Mouse (Mus musculus) midbrain, embryonic 12.5 days (tissue): Measurements from ENCODE around the gene Sumo2. TPM values are rescaled to one million over a fixed set of nuclear protein-coding genes. Genes with fewer than 3 reads are reported as not detected.
"Not testable (repeated sequence)": the region's sequence is repeated elsewhere in the genome, so short reads cannot be mapped to it uniquely, and the experiment has no call there.

Source experiments
- ATAC-seq: fragments of 200-750 bp; cut with Nextera tagmentation; 2 replicates; pipeline ENCODE4 v1.8.0; 2017; ENCODE audit warnings: low read depth, moderate TSS enrichment, moderate library complexity; ENCODE audit not compliant: low FRiP score
- H3K27ac ChIP-seq: fragments of 300-500 bp; sonication (generic); replicated peaks from 2 replicates; pipeline ENCODE4 v1.5.1; 2016; ENCODE audit warnings: mild to moderate bottlenecking
- H3K27me3 ChIP-seq: fragments of 300-500 bp; sonication (generic); 2 replicates; pipeline ENCODE4 v1.6.1; 2016; ENCODE audit warnings: mild to moderate bottlenecking
- H3K36me3 ChIP-seq: fragments of 300-500 bp; sonication (generic); 2 replicates; pipeline ENCODE4 v1.6.1; 2016
- H3K4me1 ChIP-seq: fragments of 300-500 bp; sonication (generic); 2 replicates; pipeline ENCODE4 v1.6.1; 2016
- H3K4me2 ChIP-seq: fragments of 300-500 bp; sonication (generic); replicated peaks from 2 replicates; pipeline ENCODE4 v1.6.1; 2016; ENCODE audit warnings: mild to moderate bottlenecking, moderate library complexity
- H3K4me3 ChIP-seq: fragments of 300-500 bp; sonication (generic); 2 replicates; pipeline ENCODE4 v1.5.1; 2016; ENCODE audit warnings: mild to moderate bottlenecking
- H3K9ac ChIP-seq: fragments of 300-500 bp; sonication (generic); replicated peaks from 2 replicates; pipeline ENCODE4 v1.6.1; 2016; ENCODE audit warnings: mild to moderate bottlenecking, moderate library complexity
- H3K9me3 ChIP-seq: fragments of 300-500 bp; sonication (generic); 2 replicates; pipeline ENCODE4 v1.6.1; 2016; ENCODE audit warnings: mild to moderate bottlenecking
- WGBS: fragments of 180-500 bp; shearing (Covaris S2); methylation state at CpG from one replicate; pipeline ENCODE4 v1.1.7; 2016; 5-methylcytosine and 5-hydroxymethylcytosine counted together
- polyA plus RNA-seq: library from polyadenylated mRNA; unstranded; fragments of >200 nt; fragmentation: Nextera tagmentation; extraction: Ambion mirVana; gene quantifications from 2 replicates; pipeline ENCODE4 v1.2.1, GENCODE M21; 2016

The Sumo2 gene
- polyA plus RNA-seq, 1 experiment from 2014 or later = 1,429 TPM

DNA sequence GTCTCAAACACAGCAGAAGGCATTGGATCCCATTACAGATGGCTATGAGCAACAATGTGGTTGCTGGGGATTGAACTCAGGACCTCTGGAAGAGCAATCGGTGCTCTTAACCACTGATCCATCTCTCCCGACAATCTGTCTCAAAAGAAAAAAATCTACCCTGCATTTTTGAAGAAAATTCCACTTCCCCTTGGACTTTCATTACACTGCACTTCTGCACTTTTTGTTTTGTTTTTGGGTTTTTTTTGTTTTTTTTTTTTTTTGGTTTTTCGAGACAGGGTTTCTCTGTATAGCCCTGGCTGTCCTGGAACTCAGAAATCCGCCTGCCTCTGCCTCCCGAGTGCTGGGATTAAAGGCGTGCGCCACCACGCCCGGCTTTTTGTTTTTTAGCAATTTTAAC is 39.5 kb downstream of the Sumo2 start:
- H3K27ac ChIP-seq, H3K4me3 ChIP-seq, ATAC-seq, H3K4me2 ChIP-seq, H3K9ac ChIP-seq, H3K9me3 ChIP-seq: not testable (repeated sequence)
- H3K36me3 ChIP-seq = peaks cover 47% of the 10 kb centered on the region
- WGBS = 92% methylated on average over 9 of the region's 9 CpGs
- peaks cover 13% of the 10 kb centered on the region for H3K27me3 ChIP-seq
- H3K4me1 ChIP-seq = peaks cover 11% of the 10 kb centered on the region

DNA sequence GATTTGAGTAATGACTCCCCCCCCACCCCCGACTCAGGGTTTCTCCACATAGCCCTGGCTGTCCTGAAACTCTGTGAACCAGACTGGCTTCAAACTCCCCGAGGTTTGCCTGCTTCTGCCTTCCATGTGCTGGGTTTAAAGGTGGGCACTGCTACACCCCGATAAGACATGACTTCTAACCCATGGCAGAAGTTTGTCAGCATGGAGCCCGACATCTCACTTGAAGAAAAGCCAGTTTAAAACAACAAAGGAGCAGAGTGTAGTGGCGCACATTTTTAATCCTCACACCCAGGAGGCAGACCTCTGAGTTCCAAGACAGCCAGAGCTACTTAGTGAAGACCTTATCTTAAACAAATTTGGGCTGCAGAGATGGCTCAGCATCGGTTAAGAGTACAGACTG is 43.7 kb downstream of the Sumo2 start:
- Histone ChIP-seq H3K9ac (peak overlapping the region; percentile 70), H3K9me3 (no peaks in the 10 kb centered on the region), H3K4me3 (peak overlapping the region; percentile 71), H3K4me2 (peak overlapping the region; percentile 78), H3K4me1 (peaks cover 21% of the 10 kb centered on the region), H3K36me3 (peaks cover 20% of the 10 kb centered on the region), H3K27ac (no peak overlapping the region), H3K27me3 (peaks cover 13% of the 10 kb centered on the region)
- WGBS = 39% methylated on average over 6 of the region's 6 CpGs
- no peak for ATAC-seq

DNA sequence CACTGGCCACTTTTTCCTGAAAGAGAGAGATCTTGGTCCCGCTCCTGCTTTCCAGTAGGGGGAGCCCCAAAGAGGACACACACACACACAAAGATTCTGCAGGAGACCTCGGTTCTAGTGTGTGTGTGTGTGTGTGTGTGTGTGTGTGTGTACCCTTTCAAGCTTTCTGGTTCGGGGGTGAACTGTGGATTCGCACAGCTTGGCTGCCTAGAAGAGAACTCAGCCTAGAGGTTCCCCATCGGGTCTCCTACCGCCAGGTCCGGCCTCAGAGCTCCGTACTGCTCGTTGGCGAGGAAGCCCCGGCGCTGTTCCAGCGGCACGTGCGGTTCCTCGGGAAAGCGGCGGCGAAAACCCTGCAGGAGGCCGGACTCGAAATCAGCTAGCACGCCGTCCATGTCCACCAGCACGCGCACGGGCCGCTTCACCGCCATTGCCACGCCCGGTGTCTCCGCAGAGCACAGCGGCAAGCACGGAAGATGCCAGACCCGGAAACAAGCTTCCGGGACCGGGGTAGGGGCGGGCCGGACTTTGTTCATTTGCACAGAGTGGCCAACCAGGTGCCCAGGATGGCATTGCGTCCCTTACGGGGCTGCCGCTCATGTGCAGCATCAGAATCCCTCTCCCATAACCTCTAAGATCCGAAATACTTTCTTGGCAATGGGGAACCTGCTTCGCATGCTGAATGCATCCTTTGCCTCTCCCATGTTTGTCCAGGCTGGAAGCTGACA is 44.6 kb downstream of the Sumo2 start, which contains the start of gene Nt5c:
Gene Nt5c, minus strand, starts transcription at position 507 of the 728 bp plus-strand sequence.
- WGBS = under 1% methylated on average over 43 of the region's 43 CpGs
- Histone ChIP-seq H3K36me3 (0 out of 2 replicates have a peak, but pooled peaks cover 13% of the 10 kb centered on the region), H3K9me3 (no peaks in the 10 kb centered on the region), H3K4me1 (peaks cover 21% of the 10 kb centered on the region), H3K4me3 (peak within 1 kb of the TSS; percentile 71), H3K27ac (peak within 1 kb of the TSS; percentile 80), H3K27me3 (peaks cover 13% of the 10 kb centered on the region), H3K9ac (peak within 1 kb of the TSS; percentile 70), H3K4me2 (peak within 1 kb of the TSS; percentile 78)
- ATAC-seq = peak; percentile 84

DNA sequence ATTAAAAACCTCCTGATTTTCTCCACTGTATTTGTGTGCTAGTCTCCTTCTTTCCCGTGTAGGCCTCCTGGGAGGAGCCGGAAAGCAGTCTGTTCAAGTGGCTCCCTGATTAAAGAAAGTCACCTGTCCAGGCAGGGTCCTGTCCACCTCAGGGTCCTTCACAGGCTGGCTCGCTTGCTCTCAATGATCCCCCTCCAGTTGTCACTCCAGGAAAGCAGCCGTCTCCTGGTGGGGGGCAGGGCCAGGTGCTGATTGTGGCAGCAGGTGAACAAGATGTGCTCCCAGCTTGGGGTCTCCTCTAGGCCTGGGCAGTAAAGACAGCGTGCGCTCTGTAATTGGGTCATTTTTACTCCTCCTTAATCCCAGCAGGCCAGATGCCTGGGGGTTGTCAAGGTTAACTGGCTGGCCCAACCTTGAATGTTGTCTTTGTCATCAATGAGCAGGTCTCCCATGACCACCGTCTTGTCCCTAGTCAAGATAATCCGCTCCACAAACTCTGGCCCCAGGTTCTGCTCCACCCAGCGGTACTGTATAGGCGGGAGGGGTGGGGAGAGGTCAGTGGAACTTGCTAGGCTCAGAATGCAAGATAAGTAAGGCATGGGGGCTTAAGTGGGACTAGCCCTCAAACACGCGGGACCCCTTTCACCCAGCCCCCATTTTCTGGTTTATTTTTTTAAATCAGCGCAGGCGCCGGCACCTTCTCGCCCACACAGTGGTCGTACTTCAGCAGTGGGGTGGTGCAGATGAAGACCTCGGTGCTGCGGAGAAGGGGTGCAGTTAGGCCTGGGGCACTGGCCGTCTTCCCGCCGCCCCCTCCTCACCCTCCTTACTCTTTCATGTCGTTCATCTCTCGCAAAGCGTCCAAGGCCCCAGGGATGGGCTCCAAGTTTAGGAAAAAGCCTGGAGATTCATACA is 45.4 kb downstream of the Sumo2 start:
- Histone ChIP-seq H3K9me3 (no peaks in the 10 kb centered on the region), H3K4me1 (peaks cover 21% of the 10 kb centered on the region), H3K4me3 (peak overlapping the region; percentile 71), H3K9ac (peak overlapping the region; percentile 70), H3K36me3 (0 out of 2 replicates have a peak, but pooled peaks cover 13% of the 10 kb centered on the region), H3K27me3 (peaks cover 13% of the 10 kb centered on the region), H3K27ac (peak overlapping the region; percentile 80), H3K4me2 (peak overlapping the region; percentile 78)
- ATAC-seq = peak; percentile 65
- 23% methylated on average over 25 of the region's 25 CpGs for WGBS

DNA sequence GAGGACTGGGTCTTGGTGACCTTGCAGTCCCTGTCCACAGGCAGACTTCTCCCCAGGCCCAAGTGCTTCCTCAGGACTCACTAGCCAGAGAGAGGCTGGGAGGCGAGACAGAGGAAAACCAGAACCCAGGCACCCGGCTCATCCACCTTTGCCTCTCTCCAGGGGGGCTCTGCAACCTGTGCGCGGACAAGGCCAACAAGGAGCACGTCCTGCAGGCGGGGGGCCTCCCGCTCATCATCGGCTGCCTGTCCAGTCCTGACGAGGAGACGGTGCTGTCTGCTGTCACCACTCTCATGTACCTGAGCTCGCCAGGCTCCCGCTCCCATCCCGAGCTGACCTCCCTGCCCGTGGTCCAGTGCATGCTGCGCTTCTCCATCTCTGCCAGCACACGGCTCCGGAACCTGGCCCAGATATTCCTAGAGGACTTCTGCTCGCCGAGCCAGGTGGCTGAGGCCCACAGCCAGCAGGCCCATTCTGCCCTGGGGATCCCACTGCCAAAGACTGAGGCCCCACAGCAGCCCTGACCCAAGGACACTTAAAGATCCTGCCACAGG is 47.4 kb downstream of the Sumo2 start:
- H3K27me3 ChIP-seq = peaks cover 8% of the 10 kb centered on the region
- no peak overlapping the region for H3K4me3 ChIP-seq
- no peaks in the 10 kb centered on the region for H3K9me3 ChIP-seq
- H3K36me3 ChIP-seq = 0 out of 2 replicates have a peak, but pooled peaks cover 13% of the 10 kb centered on the region
- no peak overlapping the region for H3K9ac ChIP-seq
- no peak overlapping the region for H3K27ac ChIP-seq
- no peak overlapping the region for H3K4me2 ChIP-seq
- H3K4me1 ChIP-seq = peaks cover 33% of the 10 kb centered on the region
- WGBS = 80% methylated on average over 19 of the region's 19 CpGs
- ATAC-seq = no peak

DNA sequence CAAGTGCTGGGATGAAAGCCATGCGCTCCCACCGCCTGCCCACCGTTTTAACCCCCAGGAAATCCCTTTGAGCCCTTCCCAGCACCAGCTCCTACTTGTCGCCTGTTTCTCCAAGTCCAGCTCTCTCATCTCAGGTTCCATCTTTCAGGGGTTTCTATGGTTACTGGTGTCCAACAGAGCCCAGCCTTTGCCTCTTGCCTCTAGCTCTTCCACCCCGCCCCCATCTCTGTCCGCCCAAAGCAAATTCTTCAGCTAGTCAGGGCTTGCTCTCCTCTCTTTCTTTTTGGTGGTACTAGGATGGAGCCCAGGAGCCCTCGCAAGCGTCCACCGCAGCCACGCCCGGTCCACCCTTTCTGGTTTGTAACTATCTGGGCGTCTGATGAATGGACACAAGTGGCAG is 50.9 kb downstream of the Sumo2 start:
- H3K9me3 ChIP-seq = no peaks in the 10 kb centered on the region
- 0 out of 2 replicates have a peak overlapping the region, but pooled peaks have one; percentile 17 for H3K9ac ChIP-seq
- ATAC-seq = no peak
- H3K27ac ChIP-seq = no peak overlapping the region
- no peak overlapping the region for H3K4me3 ChIP-seq
- H3K36me3 ChIP-seq = peaks cover 13% of the 10 kb centered on the region; the same call in 1 of the 2 replicates
- 28% methylated on average over 12 of the region's 12 CpGs for WGBS
- no peak overlapping the region for H3K4me2 ChIP-seq
- no peaks in the 10 kb centered on the region for H3K27me3 ChIP-seq
- peaks cover 13% of the 10 kb centered on the region for H3K4me1 ChIP-seq

DNA sequence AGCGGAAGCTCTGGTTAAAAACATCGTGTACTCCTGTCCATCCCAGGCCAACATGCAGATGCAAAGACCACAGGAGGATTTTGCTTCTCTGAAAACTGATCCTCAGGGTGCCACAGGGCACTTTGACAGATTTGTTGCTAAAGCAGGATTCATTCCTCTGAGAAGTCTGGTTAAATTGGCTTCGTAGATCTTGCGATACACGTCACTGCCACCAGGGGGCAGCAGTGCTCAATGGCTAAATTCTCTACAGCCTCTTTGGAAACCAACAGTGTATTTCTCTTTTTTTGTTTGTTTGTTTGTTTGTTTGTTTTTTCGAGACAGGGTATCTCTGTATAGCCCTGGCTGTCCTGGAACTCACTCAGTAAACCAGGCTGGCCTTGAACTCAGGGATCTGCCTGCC is 52.4 kb downstream of the Sumo2 start:
- H3K27me3 ChIP-seq = no peaks in the 10 kb centered on the region
- H3K9ac ChIP-seq = no peak overlapping the region
- ATAC-seq = no peak
- H3K36me3 ChIP-seq = peaks cover 3% of the 10 kb centered on the region; the same call in 1 of the 2 replicates
- no peak overlapping the region for H3K27ac ChIP-seq
- H3K4me1 ChIP-seq = peaks cover 12% of the 10 kb centered on the region
- H3K4me3 ChIP-seq = no peak overlapping the region
- no peaks in the 10 kb centered on the region for H3K9me3 ChIP-seq
- 22% methylated on average over 6 of the region's 6 CpGs for WGBS
- no peak overlapping the region for H3K4me2 ChIP-seq

DNA sequence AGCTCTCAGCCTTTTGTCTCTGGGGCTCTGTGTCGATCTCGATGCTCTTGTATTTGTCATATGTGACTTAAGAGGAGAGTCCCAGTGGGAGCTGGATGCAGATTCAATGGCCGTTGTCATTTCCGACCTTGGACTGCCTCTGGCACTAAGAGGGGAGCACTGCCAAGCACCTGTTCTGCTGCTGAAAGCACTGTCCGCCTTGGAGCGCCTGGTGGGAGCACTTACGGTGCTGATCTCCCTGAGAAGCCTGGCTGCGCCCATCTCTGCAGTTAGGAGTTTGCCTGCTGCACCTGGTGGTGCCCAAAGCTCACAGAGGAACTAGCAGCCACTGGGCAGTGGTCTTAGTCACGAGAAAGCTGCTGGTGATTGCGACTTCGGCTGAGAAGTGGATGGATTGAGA is 52.8 kb downstream of the Sumo2 start:
- Histone ChIP-seq H3K27me3 (no peaks in the 10 kb centered on the region), H3K36me3 (no peaks in the 10 kb centered on the region; the same call in 1 of the 2 replicates), H3K9me3 (no peaks in the 10 kb centered on the region), H3K4me3 (no peak overlapping the region), H3K4me2 (no peak overlapping the region), H3K27ac (no peak overlapping the region), H3K4me1 (peaks cover 12% of the 10 kb centered on the region), H3K9ac (no peak overlapping the region; the same call in 1 of the 2 replicates)
- WGBS = 76% methylated on average over 11 of the region's 11 CpGs
- no peak for ATAC-seq

DNA sequence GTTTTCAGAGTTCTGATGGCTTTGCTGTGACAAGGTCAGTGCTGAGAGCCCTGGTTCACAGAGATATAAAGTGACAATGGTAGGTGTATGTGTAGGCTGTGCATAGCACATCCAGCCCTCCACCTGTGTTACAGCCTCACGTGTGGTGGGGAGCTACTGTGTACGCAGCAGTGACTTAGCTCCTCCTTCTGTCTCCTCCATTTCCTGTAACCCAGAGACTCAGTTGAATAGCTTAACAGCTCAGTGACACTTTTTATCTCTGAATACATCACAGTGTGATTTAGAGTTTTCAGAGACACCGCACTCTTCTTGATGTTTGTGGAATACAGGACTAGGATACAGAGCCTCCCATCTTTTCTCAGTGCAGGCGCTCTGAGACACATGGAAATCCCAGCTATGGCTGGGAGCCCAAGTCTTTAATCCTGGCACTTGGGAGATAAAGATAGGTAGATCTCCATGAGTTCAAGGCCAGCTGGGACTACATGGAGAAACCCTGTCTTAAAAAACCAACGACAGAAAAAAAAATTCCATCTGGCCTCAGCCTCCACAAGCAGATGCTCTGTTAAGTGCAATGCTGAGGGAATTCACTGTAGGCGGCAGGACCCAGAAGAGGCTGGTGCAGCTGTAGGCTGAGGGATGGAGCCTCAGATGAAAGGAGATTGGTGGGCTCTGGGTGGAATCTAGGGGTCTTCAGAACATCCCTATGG is 54.4 kb downstream of the Sumo2 start:
- WGBS = 84% methylated on average over 6 of the region's 6 CpGs
- no peak overlapping the region for H3K4me2 ChIP-seq

DNA sequence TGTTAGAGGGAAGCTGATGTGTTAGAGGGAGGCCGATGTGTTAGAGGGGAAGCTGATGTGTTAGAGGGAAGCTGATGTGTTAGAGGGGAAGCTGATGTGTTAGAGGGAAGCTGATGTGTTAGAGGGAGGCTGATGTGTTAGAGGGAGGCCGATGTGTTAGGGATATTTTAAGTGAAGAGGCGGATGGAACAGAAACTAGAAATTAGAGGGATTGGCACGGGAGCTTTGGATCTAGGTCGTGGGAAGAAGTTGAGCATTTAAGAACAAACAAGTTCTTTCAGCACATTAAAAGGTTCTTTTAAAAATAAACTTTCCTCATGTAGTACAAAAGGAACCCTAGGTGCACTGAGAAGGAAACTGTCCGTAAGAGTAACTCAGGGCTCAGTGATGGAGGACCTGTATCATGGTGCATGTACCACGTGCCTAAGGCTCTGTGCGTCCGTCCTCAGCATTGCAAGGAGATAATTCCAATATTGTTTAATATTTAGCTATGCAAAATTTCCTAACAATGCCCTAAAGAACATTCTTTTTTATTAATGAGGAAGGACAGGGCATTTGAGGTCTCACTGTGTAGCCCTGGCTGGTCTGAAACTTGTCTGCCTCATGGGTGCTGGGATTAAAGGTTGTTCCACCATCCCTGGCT is 57.7 kb downstream of the Sumo2 start:
- no peak overlapping the region for H3K27ac ChIP-seq
- H3K4me2 ChIP-seq = no peak overlapping the region
- H3K9ac ChIP-seq = no peak overlapping the region
- no peak for ATAC-seq
- no peaks in the 10 kb centered on the region; the same call in 1 of the 2 replicates for H3K36me3 ChIP-seq
- H3K9me3 ChIP-seq = no peaks in the 10 kb centered on the region
- H3K4me3 ChIP-seq = no peak overlapping the region
- no peaks in the 10 kb centered on the region for H3K27me3 ChIP-seq
- peaks cover 26% of the 10 kb centered on the region for H3K4me1 ChIP-seq
- WGBS = 88% methylated on average over 9 of the region's 9 CpGs

More for the DNA sequence above, 54.4 kb downstream of the Sumo2 start:
- Histone ChIP-seq H3K36me3 (no peaks in the 10 kb centered on the region; the same call in 1 of the 2 replicates), H3K9ac (no peak overlapping the region), H3K27me3 (no peaks in the 10 kb centered on the region), H3K9me3 (no peaks in the 10 kb centered on the region), H3K4me1 (peaks cover 17% of the 10 kb centered on the region), H3K27ac (no peak overlapping the region), H3K4me3 (no peak overlapping the region)
- no peak for ATAC-seq

DNA sequence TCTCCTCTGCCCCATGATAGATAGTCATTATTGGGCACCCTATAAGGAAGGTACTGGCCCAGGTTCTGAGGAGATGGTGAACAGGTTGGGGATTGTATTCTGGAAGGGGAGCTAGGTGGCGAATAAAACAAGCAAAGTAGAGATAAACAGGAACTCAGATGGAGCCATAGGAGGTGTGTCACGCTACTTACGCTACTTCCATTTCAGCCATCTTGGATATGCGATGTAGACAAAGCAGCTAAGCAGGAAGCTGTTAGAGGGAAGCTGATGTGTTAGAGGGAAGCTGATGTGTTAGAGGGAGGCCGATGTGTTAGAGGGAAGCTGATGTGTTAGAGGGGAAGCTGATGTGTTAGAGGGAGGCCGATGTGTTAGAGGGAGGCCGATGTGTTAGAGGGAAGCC is 58.7 kb downstream of the Sumo2 start:
- not testable (repeated sequence) for H3K36me3 ChIP-seq, ATAC-seq, H3K27ac ChIP-seq, H3K9ac ChIP-seq, H3K4me3 ChIP-seq, H3K27me3 ChIP-seq, H3K9me3 ChIP-seq, H3K4me2 ChIP-seq
- WGBS = 86% methylated on average over 7 of the region's 7 CpGs
- H3K4me1 ChIP-seq = peaks cover 27% of the 10 kb centered on the region
